Mouse (Mus musculus) lung, embryonic 16.5 days (tissue): ENCODE measurements around the gene Gm5136. TPM values are rescaled to one million over a fixed set of nuclear protein-coding genes. Genes with fewer than 3 reads are reported as not detected.

Experiments used
- ATAC-seq: fragments of 200-750 bp; cut with Nextera tagmentation; 2 replicates; pipeline ENCODE4 v1.8.0; 2017; ENCODE audit warnings: low read depth, mild to moderate bottlenecking, moderate library complexity
- H3K27ac ChIP-seq: fragments of 300-500 bp; sonication (generic); 2 replicates; pipeline ENCODE4 v1.5.1; 2014; ENCODE audit warnings: mild to moderate bottlenecking, control low read depth, low read length
- H3K27me3 ChIP-seq: fragments of 300-500 bp; sonication (generic); 2 replicates; pipeline ENCODE4 v1.6.1; 2014; ENCODE audit warnings: low read depth, low read length, mixed read lengths; ENCODE audit not compliant: control insufficient read depth, insufficient read depth
- H3K36me3 ChIP-seq: fragments of 300-500 bp; sonication (generic); 2 replicates; pipeline ENCODE4 v1.6.1; 2014; ENCODE audit warnings: low read length; ENCODE audit not compliant: control insufficient read depth, insufficient read depth
- H3K4me1 ChIP-seq: fragments of 300-500 bp; sonication (generic); replicated peaks from 2 replicates; pipeline ENCODE4 v1.6.1; 2014; ENCODE audit warnings: low read length, mixed read lengths; ENCODE audit not compliant: control insufficient read depth, insufficient read depth
- H3K4me2 ChIP-seq: fragments of 300-500 bp; sonication (generic); 2 replicates; pipeline ENCODE4 v1.6.1; 2014; ENCODE audit warnings: low read depth, low read length, control low read depth
- H3K4me3 ChIP-seq: fragments of 300-500 bp; sonication (generic); 2 replicates; pipeline ENCODE4 v1.5.1; 2014; ENCODE audit warnings: mild to moderate bottlenecking, low read length, control low read depth
- H3K9ac ChIP-seq: fragments of 300-500 bp; sonication (generic); 2 replicates; pipeline ENCODE4 v1.6.1; 2014; ENCODE audit warnings: low read length, control low read depth
- H3K9me3 ChIP-seq: fragments of 300-500 bp; sonication (generic); 2 replicates; pipeline ENCODE4 v1.6.1; 2016; ENCODE audit warnings: low read length; ENCODE audit not compliant: control insufficient read depth
- WGBS: fragments of 180-500 bp; shearing (Covaris S2); extraction: QIAGEN DNeasy Blood & Tissue Kit; methylation state at CpG from one replicate; pipeline ENCODE4 v1.1.7; 2014; 5-methylcytosine and 5-hydroxymethylcytosine counted together
- polyA plus RNA-seq: library from polyadenylated mRNA; unstranded; fragments of >200 nt; fragmentation: Nextera tagmentation; extraction: Ambion mirVana; gene quantifications from 2 replicates; pipeline ENCODE4 v1.2.1, GENCODE M21; 2015

Gm5136 gene
- not detected in 2 replicates for polyA plus RNA-seq

- Histone ChIP-seq H3K9me3 (no peaks in the 10 kb centered on the region), H3K9ac (no peak within 1 kb of the TSS), H3K27ac (no peak within 1 kb of the TSS), H3K4me3 (no peak within 1 kb of the TSS), H3K36me3 (no peaks in the 10 kb centered on the region), H3K27me3 (no peaks in the 10 kb centered on the region), H3K4me1 (no peaks in the 10 kb centered on the region), H3K4me2 (no peak within 1 kb of the TSS)
- no peak for ATAC-seq
- 91% methylated on average over 9 of the region's 9 CpGs for WGBS
Measured at GRCm38 (mm10) chr10:108699946-108700345, at the start of gene Gm5136. TSS of gene Gm5136 (minus strand) at chr10:108700160.

- H3K36me3 ChIP-seq: no peaks in the 10 kb centered on the region
- 80% methylated on average over 2 of the region's 2 CpGs for WGBS
- no peak overlapping the region for H3K27ac ChIP-seq
- no peak for ATAC-seq
- no peak overlapping the region for H3K9ac ChIP-seq
- no peak overlapping the region for H3K4me2 ChIP-seq
- no peaks in the 10 kb centered on the region for H3K4me1 ChIP-seq
- H3K9me3 ChIP-seq: no peaks in the 10 kb centered on the region
- H3K4me3 ChIP-seq: no peak overlapping the region
- no peaks in the 10 kb centered on the region for H3K27me3 ChIP-seq
Measured at GRCm38 (mm10) chr10:108743759-108744158, 43.8 kb upstream of the Gm5136 start.

GRCm38 (mm10) chr10:108733982-108734381 lies 34.0 kb upstream of the Gm5136 start:
- peaks cover 4% of the 10 kb centered on the region; the same call in 1 of the 2 replicates for H3K9me3 ChIP-seq
- no peak overlapping the region for H3K27ac ChIP-seq
- H3K4me2 ChIP-seq: no peak overlapping the region
- no peaks in the 10 kb centered on the region for H3K27me3 ChIP-seq
- ATAC-seq: no peak
- no peak overlapping the region for H3K4me3 ChIP-seq
- no peaks in the 10 kb centered on the region for H3K36me3 ChIP-seq
- H3K9ac ChIP-seq: no peak overlapping the region
- no peaks in the 10 kb centered on the region for H3K4me1 ChIP-seq
- 51% methylated on average over 2 of the region's 2 CpGs for WGBS

- no peak overlapping the region for H3K9ac ChIP-seq
- no peak overlapping the region for H3K27ac ChIP-seq
- peaks cover 4% of the 10 kb centered on the region; the same call in 1 of the 2 replicates for H3K9me3 ChIP-seq
- no peak for ATAC-seq
- 71% methylated on average over 8 of the region's 8 CpGs for WGBS
- no peak overlapping the region for H3K4me2 ChIP-seq
- H3K36me3 ChIP-seq: no peaks in the 10 kb centered on the region
- H3K27me3 ChIP-seq: no peaks in the 10 kb centered on the region
- H3K4me1 ChIP-seq: no peaks in the 10 kb centered on the region
- H3K4me3 ChIP-seq: no peak overlapping the region
Measured at GRCm38 (mm10) chr10:108728961-108729360, 29.0 kb upstream of the Gm5136 start.

- Histone ChIP-seq H3K4me3 (no peak overlapping the region), H3K27ac (no peak overlapping the region), H3K27me3 (no peaks in the 10 kb centered on the region), H3K4me1 (no peaks in the 10 kb centered on the region), H3K9ac (no peak overlapping the region), H3K4me2 (no peak overlapping the region), H3K36me3 (no peaks in the 10 kb centered on the region), H3K9me3 (no peaks in the 10 kb centered on the region)
- no peak for ATAC-seq
- 78% methylated on average over 4 of the region's 4 CpGs for WGBS
Measured at GRCm38 (mm10) chr10:108726391-108726790, 26.4 kb upstream of the Gm5136 start.

- WGBS: 72% methylated on average over 3 of the region's 3 CpGs
- H3K4me1 ChIP-seq: no peaks in the 10 kb centered on the region
- H3K9me3 ChIP-seq: no peaks in the 10 kb centered on the region
- no peak for ATAC-seq
- no peak overlapping the region for H3K27ac ChIP-seq
- H3K36me3 ChIP-seq: no peaks in the 10 kb centered on the region
- no peak overlapping the region for H3K4me2 ChIP-seq
- H3K9ac ChIP-seq: no peak overlapping the region
- no peaks in the 10 kb centered on the region for H3K27me3 ChIP-seq
- no peak overlapping the region for H3K4me3 ChIP-seq
Measured at GRCm38 (mm10) chr10:108724878-108725277, 24.9 kb upstream of the Gm5136 start.

GRCm38 (mm10) chr10:108710514-108710913 lies 10.6 kb upstream of the Gm5136 start:
- Histone ChIP-seq H3K9me3 (no peaks in the 10 kb centered on the region), H3K4me1 (no peaks in the 10 kb centered on the region), H3K4me2 (no peak overlapping the region), H3K9ac (no peak overlapping the region), H3K27me3 (no peaks in the 10 kb centered on the region), H3K36me3 (no peaks in the 10 kb centered on the region), H3K27ac (no peak overlapping the region), H3K4me3 (no peak overlapping the region)
- WGBS: 54% methylated on average over 5 of the region's 5 CpGs
- no peak for ATAC-seq

- H3K4me3 ChIP-seq: no peak overlapping the region
- H3K36me3 ChIP-seq: no peaks in the 10 kb centered on the region
- no peak overlapping the region for H3K9ac ChIP-seq
- no peak overlapping the region for H3K4me2 ChIP-seq
- H3K4me1 ChIP-seq: no peaks in the 10 kb centered on the region
- WGBS: 86% methylated on average over 3 of the region's 3 CpGs
- no peak overlapping the region for H3K27ac ChIP-seq
- no peak for ATAC-seq
- H3K9me3 ChIP-seq: no peaks in the 10 kb centered on the region
- H3K27me3 ChIP-seq: no peaks in the 10 kb centered on the region
Measured at GRCm38 (mm10) chr10:108705658-108706057, 5.7 kb upstream of the Gm5136 start.

GRCm38 (mm10) chr10:108701361-108702128 lies 1.6 kb upstream of the Gm5136 start:
- whole genome bisulfite sequencing: 67% methylated on average over 14 of the region's 14 CpGs
- Histone ChIP-seq H3K4me2 (no peak overlapping the region), H3K27ac (no peak overlapping the region), H3K36me3 (no peaks in the 10 kb centered on the region), H3K27me3 (no peaks in the 10 kb centered on the region), H3K9ac (no peak overlapping the region), H3K4me3 (no peak overlapping the region), H3K9me3 (no peaks in the 10 kb centered on the region), H3K4me1 (no peaks in the 10 kb centered on the region)
- no peak for ATAC-seq
